Mouse (Mus musculus) embryonic stem cell, embryonic (primary cell): ENCODE measurements around the gene Cntnap5b.

Experiments
- CTCF ChIA-PET, 4 experiments: fragments of 300-600 bp in 2 of 4; fragments of 350-600 bp in 2 of 4; sonication (Branson Sonifier 250); formaldehyde crosslinking; loops; one replicate each; lab custom pipeline; 2022; ENCODE audit warnings: inconsistent platforms in 2 of 4; lab: Charles Lee
- POLR2A ChIA-PET, 4 experiments: fragments of 300-600 bp in 2 of 4; fragments of 350-600 bp in 2 of 4; sonication (Branson Sonifier 250); formaldehyde crosslinking; loops; one replicate each; lab custom pipeline; 2022; ENCODE audit warnings: antibody characterized with exemption in 4 of 4, inconsistent platforms in 1 of 4; lab: Charles Lee

Gene Cntnap5b

GRCm38 (mm10) chr1:100122410-100122935 is 349.9 kb downstream of the Cntnap5b start:
- POLR2A ChIA-PET = no interaction called here
- CTCF ChIA-PET = no interaction called here

GRCm38 (mm10) chr1:100163588-100164357 is 391.2 kb downstream of the Cntnap5b start:
- POLR2A ChIA-PET = no interaction called here
- CTCF ChIA-PET = no interaction called here

GRCm38 (mm10) chr1:100171566-100171965 is 399.0 kb downstream of the Cntnap5b start:
- POLR2A ChIA-PET = no interaction called here
- CTCF ChIA-PET = no interaction called here

- POLR2A ChIA-PET = no interaction called here
- CTCF ChIA-PET = no interaction called here
Measured at GRCm38 (mm10) chr1:100180050-100180449, 407.5 kb downstream of the Cntnap5b start.

- CTCF ChIA-PET = no interaction called here
- POLR2A ChIA-PET = interaction anchor here in 1 of 4 experiments (0.7 kb wide), 1 partner anchor 8 kb away, joined by 3 read pairs; no protein-coding TSS in a partner anchor
Measured at GRCm38 (mm10) chr1:100231980-100232608, 459.5 kb downstream of the Cntnap5b start.

- POLR2A ChIA-PET = no interaction called here
- CTCF ChIA-PET = no interaction called here
Measured at GRCm38 (mm10) chr1:100251964-100252363, 479.4 kb downstream of the Cntnap5b start.

- POLR2A ChIA-PET = no interaction called here
- CTCF ChIA-PET = no interaction called here
Measured at GRCm38 (mm10) chr1:100310687-100311086, 538.1 kb downstream of the Cntnap5b start.

GRCm38 (mm10) chr1:100331066-100331465 is 558.5 kb downstream of the Cntnap5b start:
- POLR2A ChIA-PET = no interaction called here
- CTCF ChIA-PET = interaction anchor here in 1 of 4 experiments (0.5 kb wide), 1 partner anchor 1989 kb away, joined by 5 read pairs; no protein-coding TSS in a partner anchor

GRCm38 (mm10) chr1:100369415-100370113 is 597.0 kb downstream of the Cntnap5b start:
- ChIA-PET POLR2A (no interaction called here), CTCF (no interaction called here)

GRCm38 (mm10) chr1:100386252-100386651 is 613.7 kb downstream of the Cntnap5b start:
- ChIA-PET CTCF (no interaction called here), POLR2A (no interaction called here)

- ChIA-PET CTCF (no interaction called here), POLR2A (no interaction called here)
Measured at GRCm38 (mm10) chr1:100394034-100394433, 621.5 kb downstream of the Cntnap5b start.

GRCm38 (mm10) chr1:100416658-100417224 is 644.2 kb downstream of the Cntnap5b start:
- ChIA-PET POLR2A (interaction anchor here in 1 of 4 experiments (0.6 kb wide), 1 partner anchor 144 kb away, joined by 3 read pairs; no protein-coding TSS in a partner anchor), CTCF (no interaction called here)

- POLR2A ChIA-PET = no interaction called here
- CTCF ChIA-PET = no interaction called here
Measured at GRCm38 (mm10) chr1:100430038-100430774, 657.6 kb downstream of the Cntnap5b start.

- CTCF ChIA-PET = no interaction called here
- POLR2A ChIA-PET = no interaction called here
Measured at GRCm38 (mm10) chr1:100463877-100464276, 691.3 kb downstream of the Cntnap5b start.

- ChIA-PET POLR2A (no interaction called here), CTCF (no interaction called here)
Measured at GRCm38 (mm10) chr1:100465226-100465625, 692.7 kb downstream of the Cntnap5b start.

- CTCF ChIA-PET = no interaction called here
- POLR2A ChIA-PET = no interaction called here
Measured at GRCm38 (mm10) chr1:100467595-100467994, 695.0 kb downstream of the Cntnap5b start.

GRCm38 (mm10) chr1:100509866-100510265 is 737.3 kb downstream of the Cntnap5b start:
- ChIA-PET POLR2A (no interaction called here), CTCF (no interaction called here)
